Mouse (Mus musculus) B cell, adult 2 months (primary cell): ENCODE results near the gene Esrp2.
A peak's percentile ranks its signal among the peaks of the same experiment; 100 is the strongest.

Experiments used
- DNase-seq, 2 experiments: peaks; one replicate each; pipeline ENCODE4 v3.0.0; 2022

The Esrp2 gene

DNA sequence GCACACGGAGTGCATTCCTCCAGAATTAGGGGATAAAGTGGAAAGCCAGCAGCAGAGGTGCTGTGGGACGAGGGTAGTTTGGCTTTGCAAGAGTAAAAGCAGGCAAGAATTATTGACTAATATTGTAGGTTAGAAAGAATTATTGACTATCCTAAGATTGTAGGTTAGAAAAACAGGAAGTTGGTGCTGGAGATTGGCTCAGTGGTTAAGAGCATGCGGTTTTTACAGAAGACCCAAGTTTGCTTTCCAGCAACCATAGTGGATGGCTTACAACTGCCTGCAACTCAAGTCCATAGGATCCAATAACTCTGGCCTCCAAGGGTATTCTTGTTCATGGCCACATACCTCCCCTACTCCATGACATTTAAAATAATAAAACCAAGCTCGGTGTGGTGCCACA lies 9.2 kb upstream of the Esrp2 start:
- no peak for DNase-seq

DNA sequence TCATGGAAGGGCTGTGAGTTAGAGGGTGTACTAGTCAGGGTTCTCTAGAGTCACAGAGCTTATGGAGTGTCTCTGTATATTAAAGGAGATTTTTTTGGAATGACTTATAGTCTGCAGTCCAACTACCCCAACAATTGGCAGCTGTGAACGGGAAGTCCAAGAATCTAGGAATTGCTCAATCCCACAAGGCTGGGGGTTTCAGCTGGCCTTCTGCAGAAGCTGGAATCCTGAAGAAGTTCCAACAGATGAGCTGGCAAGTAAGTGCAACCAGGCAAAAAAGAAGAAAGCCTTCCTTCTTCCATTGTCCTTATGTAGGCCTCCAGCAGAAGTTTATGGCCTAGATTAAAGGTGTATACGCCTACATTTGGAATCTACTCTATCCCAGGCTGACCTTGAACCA lies 8.6 kb upstream of the Esrp2 start:
- DNase-seq: no peak

DNA sequence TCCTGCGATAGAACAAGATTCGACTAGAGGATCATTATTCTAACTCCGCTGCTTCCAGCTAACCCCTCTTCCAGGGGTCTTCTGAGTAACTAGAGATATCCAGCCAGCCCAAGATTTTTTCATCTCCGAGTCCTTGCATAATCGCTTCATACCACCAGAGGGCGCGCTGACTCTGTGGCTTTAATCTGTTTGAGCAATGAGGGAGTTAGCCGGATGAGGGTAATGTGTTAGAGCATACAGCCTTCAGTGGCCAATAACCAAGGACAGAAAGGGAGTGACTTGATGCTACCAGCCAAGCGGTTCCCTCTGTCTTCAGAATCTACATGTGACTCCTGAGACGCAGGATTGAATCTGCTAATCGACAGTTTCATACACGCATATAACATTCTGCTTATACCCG lies 4.0 kb upstream of the Esrp2 start:
- DNase-seq: peak; percentile 91 to 92

DNA sequence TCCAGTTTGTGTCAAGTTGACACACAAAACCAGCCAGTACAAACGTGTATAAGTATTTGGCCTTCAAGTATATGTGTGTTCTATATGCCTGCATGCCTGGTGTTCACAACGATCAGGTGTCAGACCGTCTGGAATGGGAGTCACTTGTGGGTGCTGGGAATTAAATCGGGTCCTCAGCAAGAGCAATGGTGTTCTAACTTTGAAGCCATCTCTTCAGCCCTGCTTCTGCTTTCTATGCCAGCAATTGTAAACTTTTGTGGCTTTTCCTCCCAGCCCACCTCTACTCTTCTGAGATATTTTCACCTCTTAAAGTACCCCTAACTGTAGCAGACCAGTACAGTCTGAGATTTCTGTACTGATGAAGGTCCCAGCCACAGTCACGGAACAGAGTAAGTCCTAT lies 3.4 kb upstream of the Esrp2 start:
- DNase-seq: no peak

DNA sequence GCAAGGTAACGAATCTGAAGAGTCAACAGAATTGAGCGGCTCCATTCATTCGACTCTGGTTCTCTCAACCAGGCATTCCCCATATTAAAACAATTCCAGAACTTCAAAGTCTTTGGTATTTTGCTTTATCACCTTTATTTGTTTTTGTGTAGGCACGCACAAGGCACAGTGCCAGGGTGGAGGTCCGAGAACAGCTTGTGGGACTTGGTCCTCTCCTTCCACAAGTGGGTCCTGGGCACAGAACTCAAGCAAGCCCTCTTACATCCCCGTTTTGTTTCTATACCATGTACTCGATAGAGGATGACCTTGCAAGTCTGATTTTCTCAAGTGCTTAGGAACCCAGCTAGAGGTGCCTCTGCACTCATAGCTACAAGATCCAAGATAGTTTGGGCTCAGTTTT lies 1.8 kb upstream of the Esrp2 start:
- no peak for DNase-seq

DNA sequence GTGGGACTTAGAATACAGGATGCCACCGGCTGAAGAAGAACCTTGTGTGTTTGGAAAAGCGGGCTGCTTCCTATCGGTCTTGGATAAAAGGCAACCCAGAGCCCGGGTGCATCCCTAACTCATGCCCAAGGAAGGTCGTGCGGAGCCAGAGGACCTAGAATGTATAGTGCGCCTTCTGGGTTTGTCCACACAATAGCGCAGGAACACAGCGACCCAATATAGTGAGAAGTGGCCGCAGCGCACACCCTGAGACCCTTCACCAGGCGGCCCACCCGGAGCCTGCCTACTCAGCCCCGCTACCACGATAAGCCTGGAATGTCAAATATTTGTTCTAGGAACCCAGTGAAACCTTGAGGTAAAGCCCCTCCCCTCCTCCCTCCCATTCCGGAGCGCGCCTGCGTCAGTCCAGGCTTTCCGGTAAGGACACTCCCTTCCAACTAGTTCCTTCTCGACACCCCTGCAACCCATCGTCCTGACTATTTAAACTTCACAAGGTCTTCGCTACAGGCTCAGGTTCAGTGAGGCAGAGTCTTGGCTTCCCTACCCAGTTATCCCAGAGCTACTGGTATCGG lies 1.2 kb upstream of the Esrp2 start:
- DNase-seq: peak; percentile 21 to 37

DNA sequence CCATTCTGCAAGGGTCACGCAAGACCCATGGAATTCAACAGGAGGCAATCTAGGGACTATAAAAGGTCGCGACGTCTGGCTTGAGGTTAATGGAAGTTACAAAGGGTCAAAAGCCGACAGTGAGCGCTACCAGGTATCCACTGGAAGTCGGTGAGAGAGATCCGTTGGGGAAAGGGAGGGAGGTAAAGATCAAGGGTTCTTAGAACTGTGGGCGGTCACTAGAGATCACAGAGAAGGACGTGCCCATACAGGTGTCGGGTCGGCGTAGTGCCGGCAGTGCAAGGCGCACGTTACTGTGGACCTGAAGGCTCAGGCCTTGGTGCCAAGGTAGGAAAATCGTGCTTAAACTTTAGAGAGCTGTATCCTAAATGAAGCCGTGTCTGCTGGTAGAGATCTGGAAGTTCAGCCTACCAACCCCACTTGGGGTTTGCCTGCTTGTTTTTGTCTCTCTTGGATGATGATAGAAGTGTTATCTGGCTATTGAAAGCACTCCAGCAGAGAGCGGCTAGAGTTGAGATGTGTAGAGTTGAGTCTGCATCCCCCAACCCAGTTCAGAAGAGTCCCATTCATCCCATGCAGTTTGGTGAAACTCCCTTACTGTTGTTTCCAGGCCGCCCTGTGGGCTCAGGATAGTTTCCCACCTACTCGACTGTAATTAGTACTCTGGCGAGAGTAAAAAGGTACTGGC lies 588 bp upstream of the Esrp2 start:
- peak in 1 of 2 experiments; percentile 24 for DNase-seq

DNA sequence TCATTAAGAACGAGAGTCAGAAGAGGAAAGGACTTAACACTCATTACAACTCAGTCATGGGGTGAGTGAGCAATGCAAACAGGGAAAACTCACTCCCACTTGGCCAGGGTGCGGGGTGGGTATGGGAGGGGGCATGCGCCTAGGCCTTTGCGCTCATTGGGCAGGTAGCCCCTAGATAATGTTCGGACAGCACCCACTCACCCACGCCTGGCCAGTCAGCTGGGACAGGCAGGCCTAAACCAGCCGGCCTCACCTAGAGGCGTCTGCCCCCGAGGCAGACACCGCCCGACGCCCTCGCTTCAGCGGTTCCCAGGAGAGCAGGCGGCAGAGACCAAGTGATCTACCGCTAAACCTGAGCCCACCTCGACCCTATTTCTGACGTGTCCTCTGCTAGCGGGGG lies 1.1 kb downstream of the Esrp2 start:
- peak; percentile 32 to 33 for DNase-seq

DNA sequence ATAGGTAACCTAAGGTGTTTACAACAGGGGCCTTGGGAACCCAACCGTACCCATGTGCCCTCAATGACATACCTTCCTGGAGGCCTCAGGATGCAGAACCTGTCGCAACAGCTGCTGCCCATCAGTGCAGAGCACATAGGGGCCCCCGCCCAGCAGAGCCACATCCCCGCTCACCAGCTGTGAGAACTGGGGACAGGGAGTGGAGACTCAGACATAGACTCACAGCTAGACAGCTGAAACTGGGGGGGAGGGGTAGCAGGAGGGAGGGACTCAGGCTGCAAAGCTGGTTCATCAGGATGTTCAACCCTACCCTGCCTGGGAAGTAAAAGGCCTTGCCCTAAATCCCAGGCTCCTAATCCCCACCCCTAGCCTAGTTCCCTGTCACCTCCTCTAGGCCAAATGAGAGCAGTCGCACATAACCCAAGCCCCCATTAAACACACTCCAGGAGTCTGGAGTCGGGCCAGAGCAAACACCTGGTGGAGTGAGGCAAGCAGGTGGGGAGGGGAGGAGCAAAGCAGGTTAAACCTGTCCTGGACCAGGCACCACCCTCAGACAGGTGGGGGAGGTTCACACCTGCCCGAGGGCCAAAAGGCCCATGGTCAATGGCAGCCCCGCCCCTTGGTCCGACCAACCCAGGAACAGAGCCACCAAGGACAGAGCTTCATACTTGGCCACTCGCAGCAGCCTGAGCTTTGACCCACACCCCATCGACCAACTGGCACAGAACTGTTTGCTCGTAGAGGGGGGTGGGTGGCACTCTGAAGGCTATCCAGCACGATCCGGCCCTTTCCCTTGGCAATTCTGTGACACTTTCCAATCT lies 1.8 kb downstream of the Esrp2 start:
- peak in 1 of 2 experiments; percentile 25 for DNase-seq

DNA sequence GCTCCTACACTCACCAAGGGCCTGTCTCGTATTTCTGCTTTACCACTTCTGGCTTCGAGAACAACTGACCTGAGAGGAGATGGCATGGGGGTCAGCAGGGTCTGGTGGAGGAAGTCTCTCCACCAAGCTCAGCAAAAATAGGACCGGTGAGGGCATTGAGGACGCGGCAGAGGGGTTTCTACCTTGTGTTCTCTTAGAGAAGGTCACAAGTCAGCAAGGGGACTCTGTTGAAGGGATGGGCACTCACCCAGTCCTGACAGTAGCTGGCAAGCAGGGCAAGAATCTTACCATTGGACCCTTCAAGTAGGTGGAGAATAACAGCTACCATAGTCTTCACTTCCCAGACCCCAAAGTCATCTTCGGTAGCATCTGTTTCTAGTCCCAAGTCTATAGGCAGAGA lies 2.8 kb downstream of the Esrp2 start:
- no peak for DNase-seq

DNA sequence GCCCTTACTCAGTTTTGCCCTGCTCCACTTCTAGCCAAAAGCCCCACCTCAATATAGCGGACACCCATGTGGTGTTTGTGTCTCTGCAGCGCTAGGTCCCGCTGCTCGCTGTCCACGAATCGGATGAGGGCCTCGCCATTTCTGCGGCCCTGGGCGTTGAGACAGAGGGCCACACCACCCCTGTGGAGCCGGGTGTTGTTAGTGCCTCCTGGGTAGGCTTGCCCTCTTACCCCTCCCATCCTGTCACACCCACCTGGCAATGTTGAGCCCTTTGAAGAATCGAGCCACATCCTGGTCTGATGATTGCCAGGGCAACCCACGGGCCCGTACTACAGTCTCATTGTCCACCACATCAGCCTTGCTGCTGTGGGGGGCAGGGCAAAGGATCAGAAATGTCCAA lies 3.2 kb downstream of the Esrp2 start:
- DNase-seq: no peak

DNA sequence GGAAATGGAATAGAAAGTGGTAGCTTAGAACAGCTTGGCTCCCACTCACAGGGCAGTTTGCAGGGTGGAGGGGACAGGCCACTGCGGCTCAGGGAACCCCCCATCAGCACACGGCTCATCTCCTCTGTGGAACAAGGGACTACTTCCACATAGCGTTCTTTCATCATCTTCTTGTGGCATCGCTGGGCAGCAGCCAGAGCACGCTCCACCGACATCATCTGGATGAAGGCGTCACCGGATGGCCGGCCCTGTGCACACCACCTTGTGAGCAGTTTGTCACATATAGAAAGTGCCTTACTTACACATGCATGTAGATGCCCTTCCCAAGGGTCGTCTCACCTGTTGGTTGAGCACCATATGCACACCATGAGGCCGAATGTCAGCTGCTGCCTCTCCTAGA lies 4.4 kb downstream of the Esrp2 start:
- no peak for DNase-seq

DNA sequence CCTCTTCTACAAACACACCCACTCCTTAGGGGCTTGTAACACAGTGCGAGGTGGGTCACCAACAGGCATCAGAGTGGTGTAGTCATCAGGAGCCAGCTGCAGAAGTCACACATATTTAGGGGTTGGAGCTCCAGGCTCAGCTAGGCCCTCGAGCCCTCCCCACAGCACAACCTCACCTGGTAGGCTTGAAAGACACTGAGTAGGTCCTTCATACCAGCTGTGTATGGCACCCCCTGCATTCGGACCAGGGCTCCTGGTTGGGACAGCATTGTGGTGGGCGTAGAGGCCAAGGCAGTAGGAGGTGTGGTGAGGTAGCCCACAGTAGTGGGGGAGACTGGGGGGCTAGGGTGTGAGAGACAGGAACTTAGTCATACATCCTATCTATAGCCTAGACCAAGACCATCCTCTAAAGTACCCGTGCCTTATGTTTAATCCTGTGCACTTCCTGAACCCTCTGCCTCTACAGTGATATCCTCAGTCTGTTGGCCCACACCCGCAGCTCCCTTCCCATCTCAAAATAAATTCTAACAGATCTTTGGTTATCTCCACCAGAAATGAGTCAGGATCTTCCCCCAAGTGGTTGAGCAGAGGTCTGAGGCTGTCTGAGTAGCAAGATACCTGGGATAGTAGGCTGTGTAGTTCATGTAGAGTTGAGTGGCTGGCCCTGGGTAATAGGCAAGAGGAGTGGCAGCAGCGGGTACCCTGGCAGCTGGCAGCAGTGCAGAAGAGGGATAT lies 5.1 kb downstream of the Esrp2 start:
- DNase-seq: no peak

DNA sequence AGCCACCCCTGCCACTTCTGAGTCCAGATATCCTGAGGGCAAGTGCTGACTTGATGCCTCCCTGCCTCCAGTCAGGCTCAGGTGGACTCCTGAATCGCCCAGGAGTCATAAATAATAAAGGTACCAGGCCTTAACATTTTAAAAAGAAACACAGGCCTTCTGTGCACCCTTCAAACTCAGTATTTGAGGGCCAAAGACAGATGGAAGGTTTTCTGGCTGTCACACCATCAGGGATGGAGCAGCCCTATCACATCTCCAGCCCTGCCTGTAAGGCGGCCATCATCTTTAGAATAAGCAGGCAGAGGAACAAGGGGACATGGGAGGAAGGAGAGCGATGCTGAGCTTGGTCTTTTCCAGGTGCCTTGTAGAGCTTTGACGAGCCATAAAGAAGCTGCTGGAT lies 5.8 kb downstream of the Esrp2 start:
- no peak for DNase-seq

DNA sequence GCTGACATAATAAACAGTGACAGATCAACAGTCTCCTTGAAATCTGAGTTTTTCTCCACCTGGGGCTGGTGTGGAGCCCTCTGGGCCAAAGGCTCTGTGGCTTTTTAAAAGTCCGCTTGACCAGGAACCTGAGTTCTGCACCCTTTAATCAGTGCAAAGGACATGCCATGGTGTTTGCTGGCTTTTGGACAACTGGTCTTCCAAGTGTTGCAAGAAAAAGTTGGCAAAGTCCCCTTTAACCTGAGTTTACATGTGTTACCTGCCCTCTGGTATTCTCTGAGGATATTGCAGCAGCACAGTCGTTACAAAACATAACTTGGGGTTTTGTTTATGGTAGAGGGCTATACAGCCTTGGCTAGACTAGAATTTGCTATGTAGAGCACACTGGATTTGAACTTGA lies 6.3 kb downstream of the Esrp2 start:
- DNase-seq: no peak

DNA sequence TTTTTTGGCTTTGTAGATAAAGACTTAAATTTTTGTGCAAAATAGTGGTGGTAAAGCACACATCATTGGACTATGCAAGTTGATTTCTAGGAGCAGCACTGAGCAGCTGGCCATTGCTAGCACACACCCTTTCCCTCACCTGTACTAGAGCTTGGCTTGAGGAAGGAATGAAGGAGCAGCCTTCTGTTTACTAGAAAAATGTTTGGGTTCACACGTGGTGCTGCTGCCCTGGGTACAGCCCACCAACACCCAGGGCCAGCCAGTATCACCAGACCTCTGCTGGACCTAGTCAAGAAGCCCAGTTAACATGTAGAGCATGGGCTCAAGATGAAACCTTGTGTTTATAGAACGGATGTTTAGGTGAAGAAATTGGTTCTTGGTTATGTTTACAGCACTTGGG lies 6.8 kb downstream of the Esrp2 start:
- DNase-seq: no peak

DNA sequence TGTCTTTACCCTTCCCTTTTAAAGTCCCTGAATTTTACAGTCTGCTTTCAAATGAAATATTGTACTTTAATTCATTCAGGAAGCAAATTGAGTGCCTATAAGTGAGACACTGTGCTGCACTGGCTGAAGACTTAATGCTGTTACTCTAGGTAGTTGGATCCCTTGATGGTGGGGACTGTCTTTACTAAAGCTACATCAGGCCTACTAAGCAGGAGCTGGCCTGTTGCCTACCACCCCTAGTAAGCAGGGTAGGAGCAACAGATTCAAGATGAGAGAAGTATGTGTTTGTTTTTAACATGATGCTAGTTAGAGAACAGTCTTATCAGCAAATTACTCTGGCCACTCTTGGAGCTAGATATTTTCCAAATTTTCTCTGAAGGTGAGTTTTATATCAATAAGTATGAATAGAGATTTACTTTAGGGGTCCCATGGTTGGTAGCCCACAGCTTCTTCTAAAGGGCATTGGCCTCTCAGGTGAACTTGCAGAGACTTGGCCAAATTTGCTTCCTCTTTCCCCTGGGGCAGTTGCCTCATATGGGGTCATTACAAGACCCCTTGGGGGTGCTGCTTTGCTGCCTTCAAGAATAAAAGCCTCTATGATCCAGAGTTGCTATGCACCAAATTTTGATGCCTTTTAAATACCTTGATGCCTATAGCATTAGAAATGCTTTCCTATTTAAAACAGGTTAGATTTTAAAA lies 7.4 kb downstream of the Esrp2 start:
- DNase-seq: no peak

DNA sequence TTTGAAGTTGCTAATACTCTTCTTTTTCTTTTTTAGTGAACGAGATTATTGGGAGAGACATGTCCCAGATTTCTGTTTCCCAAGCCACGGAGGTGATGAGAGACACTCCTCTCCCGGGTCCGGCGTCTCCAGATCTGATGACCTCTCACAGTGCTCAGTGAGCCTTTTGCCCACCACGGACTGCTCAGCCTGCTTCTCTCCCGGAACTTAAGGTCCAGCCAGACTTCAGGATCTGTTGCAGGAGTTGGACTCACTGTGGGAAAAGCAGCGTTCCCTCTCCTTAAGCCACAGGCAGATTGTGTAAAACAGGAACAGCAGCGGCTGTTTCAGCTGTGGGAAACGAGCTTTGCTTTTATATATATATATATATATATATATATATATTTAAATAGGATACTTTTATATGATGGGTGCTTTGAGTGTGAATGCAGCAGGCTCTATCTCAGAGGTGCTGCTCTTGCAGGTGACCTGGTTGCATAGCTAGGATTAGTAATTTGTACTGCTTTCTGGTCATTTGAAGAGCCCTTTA lies 8.8 kb downstream of the Esrp2 start:
- no peak for DNase-seq

DNA sequence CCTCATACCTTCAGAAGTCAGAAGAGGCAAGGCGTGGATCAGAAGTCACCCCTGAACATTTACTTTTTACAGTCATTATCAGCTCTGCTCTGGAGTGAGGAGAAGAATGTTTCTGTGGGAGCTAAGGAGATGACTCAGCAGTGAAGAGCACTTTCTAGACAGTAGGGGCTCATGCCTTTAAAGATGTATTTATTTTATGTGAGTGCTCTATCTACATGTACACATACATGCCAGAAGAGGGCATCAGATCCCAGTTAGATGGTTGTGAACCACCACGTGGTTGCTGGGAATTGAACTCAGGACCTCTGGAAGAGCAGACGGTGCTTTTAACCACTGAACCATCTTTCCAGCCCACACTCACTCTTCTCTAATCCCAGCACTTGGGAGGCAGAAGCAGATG lies 9.7 kb downstream of the Esrp2 start:
- DNase-seq: no peak

DNA sequence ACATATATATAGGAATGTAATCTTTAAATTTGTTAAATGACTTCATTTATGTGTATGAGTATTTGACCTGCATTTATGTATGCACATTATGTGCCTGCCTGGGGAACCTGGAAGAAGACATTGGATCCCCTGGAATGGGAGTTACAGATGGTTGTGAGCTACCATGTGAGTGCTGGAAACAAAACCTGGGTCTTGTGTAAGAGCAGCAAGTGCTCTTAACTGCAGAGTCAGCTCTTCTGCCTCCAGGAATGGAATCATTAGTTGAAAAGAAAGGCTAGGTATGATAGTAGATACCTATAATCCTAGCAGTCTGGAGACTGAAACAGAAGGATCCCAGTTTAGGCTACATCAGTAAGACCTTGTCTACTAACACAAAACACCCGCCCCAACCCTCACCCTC lies 10.7 kb downstream of the Esrp2 start:
- no peak for DNase-seq

DNA sequence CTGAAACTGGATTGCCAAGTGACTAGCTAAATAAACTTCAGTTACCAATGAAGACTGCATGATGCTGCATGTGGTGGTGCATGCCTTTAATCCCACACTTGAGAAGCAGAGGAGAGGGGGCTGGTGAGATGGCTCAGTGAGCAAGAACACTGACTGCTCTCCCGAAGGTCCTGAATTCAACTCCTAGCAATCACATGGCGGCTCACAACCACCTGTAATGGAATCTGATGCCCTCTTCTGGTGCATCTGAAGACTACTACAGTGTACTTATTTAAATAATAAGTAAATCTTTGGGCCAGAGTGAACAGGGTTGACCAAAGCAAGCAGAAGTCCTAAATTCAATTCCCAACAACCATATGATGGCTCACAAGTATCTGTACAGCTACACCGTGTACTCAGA lies 13.3 kb downstream of the Esrp2 start:
- no peak for DNase-seq

DNA sequence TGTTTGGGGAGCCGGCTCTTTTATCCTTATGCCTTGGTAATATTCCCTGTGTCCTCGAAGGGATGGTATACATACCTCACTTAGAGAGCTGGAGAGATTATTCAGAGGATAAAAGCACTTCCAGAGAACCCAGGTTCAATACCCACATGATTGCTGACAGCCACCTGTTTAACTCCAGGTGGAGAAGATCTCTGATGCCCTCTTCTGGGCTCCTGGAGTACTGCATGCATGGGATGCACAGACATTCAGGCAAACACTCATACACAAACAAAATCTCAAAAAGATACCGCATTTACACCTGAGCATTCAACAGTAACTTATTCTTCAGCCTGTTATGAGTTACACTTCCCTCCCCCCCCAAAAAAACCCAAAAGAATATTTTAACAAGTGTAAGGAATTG lies 20.9 kb downstream of the Esrp2 start:
- DNase-seq: peak; percentile 74 to 79

DNA sequence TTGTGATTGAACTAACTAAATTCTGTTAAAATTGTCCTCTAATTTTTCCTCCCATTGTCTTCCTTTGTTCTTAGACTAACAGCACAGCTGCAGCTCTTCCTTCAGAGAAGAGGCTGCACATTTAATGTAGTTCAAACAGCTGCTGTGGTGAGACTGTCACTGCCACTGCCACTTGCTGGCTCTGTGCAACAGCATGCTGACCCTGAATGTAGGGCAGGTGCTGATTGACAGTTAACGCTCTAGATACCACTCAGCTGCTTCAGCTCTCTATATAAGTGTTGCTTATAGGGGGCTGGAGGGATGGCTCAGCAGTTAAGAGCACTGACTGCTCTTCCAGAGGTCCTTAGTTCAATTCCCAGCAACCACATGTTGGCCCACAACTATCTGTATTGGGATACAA lies 24.3 kb downstream of the Esrp2 start:
- no peak for DNase-seq
